Mouse (Mus musculus): ENCODE measurements around the gene Pou6f1. TPM values are rescaled to one million over a fixed set of nuclear protein-coding genes. Genes with fewer than 3 reads are reported as not detected.
"Not testable (repeated sequence)": the region's sequence is repeated elsewhere in the genome, so short reads cannot be mapped to it uniquely, and the experiment has no call there.

Pou6f1 gene
- polyA plus RNA-seq, 1 experiment from 2014 or later: 7.4 TPM

GRCm38 (mm10) chr15:100615825-100616220, 16.0 kb upstream of the Pou6f1 start:
- Histone ChIP-seq H3K4me2 (peak overlapping the region; percentile 52), H3K27me3 (no peaks in the 10 kb centered on the region), H3K36me3 (peaks cover 29% of the 10 kb centered on the region), H3K9ac (peak overlapping the region; percentile 91), H3K27ac (peak overlapping the region; percentile 99), H3K4me1 (peaks cover 21% of the 10 kb centered on the region), H3K4me3 (peak overlapping the region; percentile 97), H3K9me3 (no peaks in the 10 kb centered on the region)
- under 1% methylated on average over 43 of the region's 43 CpGs for WGBS
- peak; percentile 80 for ATAC-seq (ENCODE audit: insufficient number of reproducible peaks, low FRiP score, low TSS enrichment, low read depth)

- Histone ChIP-seq H3K4me2 (peak within 1 kb of the TSS; percentile 86), H3K27ac (peak within 1 kb of the TSS; percentile 99), H3K27me3 (0 out of 2 replicates have a peak, but pooled peaks cover 1% of the 10 kb centered on the region), H3K4me3 (peak within 1 kb of the TSS; percentile 97), H3K4me1 (peaks cover 21% of the 10 kb centered on the region), H3K9ac (peak within 1 kb of the TSS; percentile 91), H3K36me3 (peaks cover 25% of the 10 kb centered on the region), H3K9me3 (no peaks in the 10 kb centered on the region)
- WGBS: under 1% methylated on average over 88 of the region's 99 CpGs
- peak; percentile 86 for ATAC-seq (ENCODE audit: insufficient number of reproducible peaks, low FRiP score, low TSS enrichment, low read depth)
Observed at GRCm38 (mm10) chr15:100614996-100615824, 15.4 kb upstream of the Pou6f1 start, which contains the start of gene Dazap2. Gene Dazap2, plus strand, starts transcription at chr15:100615349.

GRCm38 (mm10) chr15:100614218-100614995, 14.6 kb upstream of the Pou6f1 start:
- Histone ChIP-seq H3K36me3 (peaks cover 20% of the 10 kb centered on the region), H3K4me3 (peak overlapping the region; percentile 97), H3K27ac (peak overlapping the region; percentile 75), H3K9me3 (no peaks in the 10 kb centered on the region), H3K9ac (peak overlapping the region; percentile 33), H3K4me1 (peaks cover 21% of the 10 kb centered on the region), H3K4me2 (peak overlapping the region; percentile 86), H3K27me3 (0 out of 2 replicates have a peak, but pooled peaks cover 4% of the 10 kb centered on the region)
- WGBS: 11% methylated on average over 43 of the region's 43 CpGs
- no peak; the same call in 1 of the 2 replicates for ATAC-seq (ENCODE audit: insufficient number of reproducible peaks, low FRiP score, low TSS enrichment, low read depth)

- WGBS: 10% methylated on average over 16 of the region's 16 CpGs
Observed at GRCm38 (mm10) chr15:100613584-100613983, 13.8 kb upstream of the Pou6f1 start.

GRCm38 (mm10) chr15:100612432-100612831, 12.6 kb upstream of the Pou6f1 start:
- 78% methylated on average over 2 of the region's 2 CpGs for WGBS
- Histone ChIP-seq H3K9me3 (no peaks in the 10 kb centered on the region), H3K9ac (no peak overlapping the region), H3K27me3 (0 out of 2 replicates have a peak, but pooled peaks cover 4% of the 10 kb centered on the region), H3K36me3 (no peaks in the 10 kb centered on the region), H3K27ac (no peak overlapping the region), H3K4me1 (peaks cover 21% of the 10 kb centered on the region), H3K4me2 (no peak overlapping the region), H3K4me3 (no peak overlapping the region)
- no peak for ATAC-seq (ENCODE audit: insufficient number of reproducible peaks, low FRiP score, low TSS enrichment, low read depth)

More at GRCm38 (mm10) chr15:100613584-100613983, 13.8 kb upstream of the Pou6f1 start:
- Histone ChIP-seq H3K4me1 (peaks cover 21% of the 10 kb centered on the region), H3K4me3 (peak overlapping the region; percentile 27), H3K27ac (no peak overlapping the region), H3K9me3 (no peaks in the 10 kb centered on the region), H3K4me2 (peak overlapping the region; percentile 35), H3K27me3 (0 out of 2 replicates have a peak, but pooled peaks cover 4% of the 10 kb centered on the region), H3K9ac (no peak overlapping the region), H3K36me3 (peaks cover 12% of the 10 kb centered on the region)
- no peak for ATAC-seq (ENCODE audit: insufficient number of reproducible peaks, low FRiP score, low TSS enrichment, low read depth)

- no peak overlapping the region for H3K9ac ChIP-seq
- no peak for ATAC-seq (ENCODE audit: insufficient number of reproducible peaks, low FRiP score, low TSS enrichment, low read depth)
- H3K36me3 ChIP-seq: no peaks in the 10 kb centered on the region
- 80% methylated on average over 7 of the region's 7 CpGs for WGBS
- H3K27ac ChIP-seq: no peak overlapping the region
- H3K27me3 ChIP-seq: 0 out of 2 replicates have a peak, but pooled peaks cover 4% of the 10 kb centered on the region
- H3K9me3 ChIP-seq: no peaks in the 10 kb centered on the region
- H3K4me1 ChIP-seq: peaks cover 19% of the 10 kb centered on the region
- no peak overlapping the region for H3K4me2 ChIP-seq
- no peak overlapping the region for H3K4me3 ChIP-seq
Observed at GRCm38 (mm10) chr15:100611951-100612350, 12.2 kb upstream of the Pou6f1 start.

GRCm38 (mm10) chr15:100606677-100607076, 6.9 kb upstream of the Pou6f1 start:
- not testable (repeated sequence) for H3K4me2 ChIP-seq; H3K4me1 ChIP-seq; H3K9ac ChIP-seq; ATAC-seq (ENCODE audit: insufficient number of reproducible peaks, low FRiP score, low TSS enrichment, low read depth); H3K27ac ChIP-seq; H3K9me3 ChIP-seq; H3K36me3 ChIP-seq; H3K4me3 ChIP-seq
- H3K27me3 ChIP-seq: peaks cover 18% of the 10 kb centered on the region; the same call in 1 of the 2 replicates
- WGBS: 91% methylated on average over 8 of the region's 8 CpGs

GRCm38 (mm10) chr15:100601669-100602068, 1.9 kb upstream of the Pou6f1 start:
- no peaks in the 10 kb centered on the region for H3K36me3 ChIP-seq
- H3K27me3 ChIP-seq: peaks cover 25% of the 10 kb centered on the region
- H3K9ac ChIP-seq: no peak overlapping the region
- no peak overlapping the region for H3K4me2 ChIP-seq
- WGBS: 41% methylated on average over 3 of the region's 3 CpGs
- no peaks in the 10 kb centered on the region for H3K9me3 ChIP-seq
- no peak for ATAC-seq (ENCODE audit: insufficient number of reproducible peaks, low FRiP score, low TSS enrichment, low read depth)
- peaks cover 24% of the 10 kb centered on the region for H3K4me1 ChIP-seq
- no peak overlapping the region for H3K4me3 ChIP-seq
- no peak overlapping the region for H3K27ac ChIP-seq

GRCm38 (mm10) chr15:100600696-100601272, 1.0 kb upstream of the Pou6f1 start:
- ATAC-seq (ENCODE audit: insufficient number of reproducible peaks, low FRiP score, low TSS enrichment, low read depth): no peak
- WGBS: 17% methylated on average over 21 of the region's 21 CpGs
- Histone ChIP-seq H3K27ac (no peak overlapping the region), H3K36me3 (no peaks in the 10 kb centered on the region), H3K4me1 (peaks cover 24% of the 10 kb centered on the region), H3K9ac (no peak overlapping the region), H3K4me2 (peak overlapping the region; percentile 97), H3K9me3 (no peaks in the 10 kb centered on the region), H3K4me3 (peak overlapping the region; percentile 76), H3K27me3 (peaks cover 25% of the 10 kb centered on the region)

GRCm38 (mm10) chr15:100600047-100600695, 387 bp upstream of the Pou6f1 start:
- WGBS: 1% methylated on average over 34 of the region's 35 CpGs
- Histone ChIP-seq H3K27me3 (peaks cover 25% of the 10 kb centered on the region), H3K4me2 (peak overlapping the region; percentile 97)

GRCm38 (mm10) chr15:100598883-100599275, 905 bp downstream of the Pou6f1 start:
- H3K27me3 ChIP-seq: peaks cover 19% of the 10 kb centered on the region
- WGBS: 1% methylated on average over 12 of the region's 12 CpGs

More at GRCm38 (mm10) chr15:100600047-100600695, 387 bp upstream of the Pou6f1 start:
- Histone ChIP-seq H3K27ac (peak overlapping the region; percentile 47; the same call in 1 of the 2 replicates), H3K36me3 (no peaks in the 10 kb centered on the region), H3K9ac (peak overlapping the region; percentile 69), H3K9me3 (no peaks in the 10 kb centered on the region), H3K4me3 (peak overlapping the region; percentile 76), H3K4me1 (peaks cover 24% of the 10 kb centered on the region)
- peak; percentile 57 for ATAC-seq (ENCODE audit: insufficient number of reproducible peaks, low FRiP score, low TSS enrichment, low read depth)

More at GRCm38 (mm10) chr15:100598883-100599275, 905 bp downstream of the Pou6f1 start:
- Histone ChIP-seq H3K27ac (peak overlapping the region; percentile 38; the same call in 1 of the 2 replicates), H3K9ac (peak overlapping the region; percentile 69), H3K36me3 (no peaks in the 10 kb centered on the region), H3K4me2 (peak overlapping the region; percentile 97), H3K4me3 (peak overlapping the region; percentile 76), H3K9me3 (no peaks in the 10 kb centered on the region), H3K4me1 (peaks cover 18% of the 10 kb centered on the region)
- ATAC-seq (ENCODE audit: insufficient number of reproducible peaks, low FRiP score, low TSS enrichment, low read depth): no peak

Data from limb, embryonic 15.5 days (tissue).